Mouse (Mus musculus) thymus, adult 2 months (tissue): Measurements from ENCODE around the gene Tmem240. TPM values are rescaled to one million over a fixed set of nuclear protein-coding genes. Genes with fewer than 3 reads are reported as not detected.

ENCODE experiments used
- DNase-seq: peaks from one replicate; pipeline ENCODE4 v3.0.0; 2021
- H3K27ac ChIP-seq: fragments of 200-500 bp; 2 replicates; pipeline ENCODE4 v1.5.1; 2012; ENCODE audit warnings: low read length, control low read depth; ENCODE audit not compliant: control insufficient read depth, insufficient read depth
- H3K27me3 ChIP-seq: fragments of 200-500 bp; 2 replicates; pipeline ENCODE4 v1.6.1; 2012; ENCODE audit warnings: mild to moderate bottlenecking, low read length, moderate library complexity, mixed read lengths; ENCODE audit not compliant: control insufficient read depth, insufficient read depth
- H3K36me3 ChIP-seq: fragments of 200-500 bp; 2 replicates; pipeline ENCODE4 v1.6.1; 2012; ENCODE audit warnings: mild to moderate bottlenecking, low read length, moderate library complexity; ENCODE audit not compliant: control insufficient read depth, insufficient read depth
- H3K4me1 ChIP-seq: fragments of 200-500 bp; replicated peaks from 2 replicates; pipeline ENCODE4 v1.6.1; 2012; ENCODE audit warnings: low read length; ENCODE audit not compliant: control insufficient read depth, insufficient read depth
- H3K4me3 ChIP-seq: fragments of 200-500 bp; 2 replicates; pipeline ENCODE4 v1.5.1; 2012; ENCODE audit warnings: mild to moderate bottlenecking, low read length, control low read depth, moderate library complexity; ENCODE audit not compliant: control insufficient read depth, insufficient read depth
- CTCF ChIP-seq: fragments of 200-500 bp; IDR thresholded peaks from 2 replicates; pipeline ENCODE4 v1.5.1; 2012; ENCODE audit warnings: mild to moderate bottlenecking, control low read depth, low read length, moderate library complexity, borderline replicate concordance; ENCODE audit not compliant: control insufficient read depth, poor library complexity, insufficient read depth; ENCODE audit errors: extremely low read depth
- POLR2A ChIP-seq: fragments of 200-500 bp; IDR thresholded peaks from 2 replicates; pipeline ENCODE4 v1.6.1; 2012; ENCODE audit warnings: mild to moderate bottlenecking, low read length, control low read depth, moderate library complexity; ENCODE audit not compliant: control insufficient read depth, poor library complexity, insufficient read depth; ENCODE audit errors: extremely low read depth
- WGBS: fragments of 180-500 bp; shearing (Covaris S2); methylation state at CpG from one replicate; pipeline ENCODE4 v1.1.7; 2018; 5-methylcytosine and 5-hydroxymethylcytosine counted together
- polyA plus RNA-seq: library from polyadenylated mRNA; depleted of rRNA; stranded (reverse); fragments of >200 nt; gene quantifications from 2 replicates; pipeline ENCODE4 v1.2.3, GENCODE M21; 2012

Tmem240 gene
- polyA plus RNA-seq, 1 experiment: 4.9 TPM

- no peak overlapping the region for H3K27ac ChIP-seq
- TF ChIP-seq POLR2A (no peak), CTCF (no peak)
- no peaks in the 10 kb centered on the region for H3K27me3 ChIP-seq
- DNase-seq: no peak
- no peak overlapping the region for H3K4me3 ChIP-seq
- no peaks in the 10 kb centered on the region for H3K36me3 ChIP-seq
- WGBS: 96% methylated on average over 5 of the region's 5 CpGs
- H3K4me1 ChIP-seq: no peaks in the 10 kb centered on the region
These were observed 8.1 kb downstream of the Tmem240 start for GRCm38 (mm10) chr4:155742684-155743083.

- no peaks in the 10 kb centered on the region for H3K27me3 ChIP-seq
- H3K27ac ChIP-seq: no peak overlapping the region
- H3K4me3 ChIP-seq: no peak overlapping the region
- no peaks in the 10 kb centered on the region for H3K36me3 ChIP-seq
- no peaks in the 10 kb centered on the region for H3K4me1 ChIP-seq
- TF ChIP-seq CTCF: no peak
- no peak for TF ChIP-seq POLR2A
- WGBS: 95% methylated on average over 8 of the region's 8 CpGs
- no peak for DNase-seq
These were observed 9.9 kb downstream of the Tmem240 start for GRCm38 (mm10) chr4:155744474-155744873.

- over 99% methylated on average over 5 of the region's 5 CpGs for WGBS
- TF ChIP-seq CTCF (no peak), POLR2A (no peak)
- H3K36me3 ChIP-seq: no peaks in the 10 kb centered on the region
These were observed 10.5 kb downstream of the Tmem240 start for GRCm38 (mm10) chr4:155745136-155745535.

GRCm38 (mm10) chr4:155746036-155746548 lies 11.5 kb downstream of the Tmem240 start:
- no peak for DNase-seq
- H3K27me3 ChIP-seq: no peaks in the 10 kb centered on the region
- no peak overlapping the region for H3K27ac ChIP-seq
- H3K4me3 ChIP-seq: no peak overlapping the region
- H3K36me3 ChIP-seq: no peaks in the 10 kb centered on the region
- no peaks in the 10 kb centered on the region for H3K4me1 ChIP-seq
- WGBS: 95% methylated on average over 8 of the region's 8 CpGs
- TF ChIP-seq CTCF (no peak), POLR2A (no peak)

More at GRCm38 (mm10) chr4:155745136-155745535, 10.5 kb downstream of the Tmem240 start:
- Histone ChIP-seq H3K27me3 (no peaks in the 10 kb centered on the region), H3K4me1 (no peaks in the 10 kb centered on the region), H3K27ac (no peak overlapping the region), H3K4me3 (no peak overlapping the region)
- no peak for DNase-seq

GRCm38 (mm10) chr4:155746575-155747490 lies 12.2 kb downstream of the Tmem240 start:
- 96% methylated on average over 17 of the region's 17 CpGs for WGBS
- TF ChIP-seq CTCF (no peak), POLR2A (no peak)
- no peak for DNase-seq
- no peaks in the 10 kb centered on the region; the same call in 1 of the 2 replicates for H3K36me3 ChIP-seq
- H3K27me3 ChIP-seq: no peaks in the 10 kb centered on the region
- no peak overlapping the region for H3K27ac ChIP-seq
- H3K4me3 ChIP-seq: no peak overlapping the region
- no peaks in the 10 kb centered on the region for H3K4me1 ChIP-seq

GRCm38 (mm10) chr4:155757011-155757410 lies 22.4 kb downstream of the Tmem240 start:
- Histone ChIP-seq H3K27ac (no peak overlapping the region), H3K27me3 (no peaks in the 10 kb centered on the region), H3K4me1 (peaks cover 9% of the 10 kb centered on the region), H3K4me3 (no peak overlapping the region), H3K36me3 (peaks cover 4% of the 10 kb centered on the region; the same call in 1 of the 2 replicates)
- TF ChIP-seq CTCF (no peak), POLR2A (no peak)
- 96% methylated on average over 12 of the region's 12 CpGs for WGBS
- no peak for DNase-seq
